Mouse (Mus musculus) embryonic facial prominence, embryonic 11.5 days (tissue): ENCODE measurements around the gene Nav2. TPM values are rescaled to one million over a fixed set of nuclear protein-coding genes. Genes with fewer than 3 reads are reported as not detected.

Source experiments
- ATAC-seq: fragments of 200-750 bp; cut with Nextera tagmentation; replicated peaks from 2 replicates; pipeline ENCODE4 v1.8.0; 2017; ENCODE audit warnings: low read depth; ENCODE audit not compliant: insufficient number of reproducible peaks, low FRiP score, low TSS enrichment
- DNase-seq: peaks from one replicate; pipeline ENCODE4 v3.0.0-alpha.2; 2015; ENCODE audit warnings: low spot score
- H3K27ac ChIP-seq: fragments of 300-500 bp; sonication (generic); replicated peaks from 2 replicates; pipeline ENCODE4 v1.5.1; 2014; ENCODE audit warnings: mild to moderate bottlenecking, low read depth, low read length, control low read depth
- H3K27me3 ChIP-seq: fragments of 300-500 bp; sonication (generic); 2 replicates; pipeline ENCODE4 v1.6.1; 2014; ENCODE audit warnings: mild to moderate bottlenecking, low read length, moderate library complexity, mixed read lengths; ENCODE audit not compliant: control insufficient read depth, insufficient read depth
- H3K36me3 ChIP-seq: fragments of 300-500 bp; sonication (generic); replicated peaks from 2 replicates; pipeline ENCODE4 v1.6.1; 2014; ENCODE audit warnings: low read depth, mild to moderate bottlenecking, low read length, moderate library complexity, mixed read lengths; ENCODE audit not compliant: control insufficient read depth, insufficient read depth
- H3K4me1 ChIP-seq: fragments of 300-500 bp; sonication (generic); 2 replicates; pipeline ENCODE4 v1.6.1; 2014; ENCODE audit warnings: low read length, mixed read lengths; ENCODE audit not compliant: control insufficient read depth, insufficient read depth
- H3K4me2 ChIP-seq: fragments of 300-500 bp; sonication (generic); 2 replicates; pipeline ENCODE4 v1.6.1; 2014; ENCODE audit warnings: low read depth, mild to moderate bottlenecking, control low read depth, low read length, moderate library complexity
- H3K4me3 ChIP-seq: fragments of 300-500 bp; sonication (generic); 2 replicates; pipeline ENCODE4 v1.5.1; 2014; ENCODE audit warnings: low read depth, low read length, control low read depth
- H3K9ac ChIP-seq: fragments of 300-500 bp; sonication (generic); replicated peaks from 2 replicates; pipeline ENCODE4 v1.6.1; 2014; ENCODE audit warnings: mild to moderate bottlenecking, control low read depth, low read length
- H3K9me3 ChIP-seq: fragments of 300-500 bp; sonication (generic); replicated peaks from 2 replicates; pipeline ENCODE4 v1.6.1; 2016; ENCODE audit warnings: mild to moderate bottlenecking, low read length, inconsistent platforms, mixed read lengths; ENCODE audit not compliant: control insufficient read depth
- WGBS: fragments of 180-500 bp; shearing (Covaris S2); extraction: QIAGEN DNeasy Blood & Tissue Kit; methylation state at CpG from one replicate; pipeline ENCODE4 v1.1.7; 2014; 5-methylcytosine and 5-hydroxymethylcytosine counted together
- polyA plus RNA-seq: library from polyadenylated mRNA; unstranded; fragments of >200 nt; fragmentation: Nextera tagmentation; extraction: Ambion mirVana; gene quantifications from 2 replicates; pipeline ENCODE4 v1.2.1, GENCODE M21; 2014

Nav2 gene
- polyA plus RNA-seq, 1 experiment from 2014 or later = 7.3 TPM

DNA sequence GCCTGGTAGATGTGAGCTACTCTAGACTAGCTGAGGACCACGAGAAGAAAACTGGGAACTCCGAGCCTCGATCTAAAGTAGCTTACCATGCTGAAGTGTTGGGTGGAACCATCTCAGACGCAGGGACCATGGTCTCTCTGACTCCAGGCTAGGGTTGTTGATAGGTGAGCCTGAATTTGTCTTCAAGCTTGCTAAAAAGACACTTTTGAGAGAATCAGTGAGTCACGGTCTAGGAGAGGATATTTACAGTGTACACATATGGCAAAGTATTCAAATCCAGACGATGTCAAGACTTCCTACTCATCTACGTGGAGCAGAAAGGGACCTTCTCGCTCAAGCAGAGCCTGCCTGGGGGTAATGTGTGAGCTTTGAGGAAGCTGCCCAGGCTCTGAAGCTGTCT is 89.6 kb downstream of the Nav2 start:
- no peak for DNase-seq
- no peaks in the 10 kb centered on the region for H3K36me3 ChIP-seq
- H3K4me1 ChIP-seq = no peaks in the 10 kb centered on the region

DNA sequence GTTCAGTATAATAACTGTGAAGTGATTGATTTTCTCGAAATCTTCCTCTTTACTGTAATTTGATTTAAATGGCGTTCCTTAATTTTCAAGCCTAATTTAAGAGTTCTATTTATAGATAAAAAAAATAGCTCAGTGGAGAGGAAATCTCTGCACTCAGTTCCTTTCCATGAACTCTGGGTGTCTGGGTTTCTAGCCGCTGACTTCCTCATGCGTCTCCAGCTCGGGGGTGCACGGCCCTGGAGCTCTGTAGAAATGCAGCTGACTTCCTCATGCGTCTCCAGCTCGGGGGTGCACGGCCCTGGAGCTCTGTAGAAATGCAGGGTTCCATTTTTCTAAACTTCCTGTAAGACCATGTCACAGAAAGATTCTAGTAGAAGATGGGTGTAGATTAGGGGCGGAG is 90.1 kb downstream of the Nav2 start:
- H3K9me3 ChIP-seq = no peaks in the 10 kb centered on the region
- WGBS = 82% methylated on average over 10 of the region's 10 CpGs
- no peak for DNase-seq
- no peaks in the 10 kb centered on the region for H3K36me3 ChIP-seq
- H3K9ac ChIP-seq = no peak overlapping the region
- no peak for ATAC-seq
- no peak overlapping the region for H3K27ac ChIP-seq
- H3K4me3 ChIP-seq = no peak overlapping the region
- no peak overlapping the region for H3K4me2 ChIP-seq
- no peaks in the 10 kb centered on the region for H3K27me3 ChIP-seq
- no peaks in the 10 kb centered on the region for H3K4me1 ChIP-seq

More for the DNA sequence above, 89.6 kb downstream of the Nav2 start:
- H3K4me3 ChIP-seq = no peak overlapping the region
- no peak for ATAC-seq
- H3K27me3 ChIP-seq = no peaks in the 10 kb centered on the region
- 85% methylated on average over 8 of the region's 8 CpGs for WGBS
- no peak overlapping the region for H3K9ac ChIP-seq
- no peaks in the 10 kb centered on the region for H3K9me3 ChIP-seq
- no peak overlapping the region for H3K27ac ChIP-seq
- H3K4me2 ChIP-seq = no peak overlapping the region

DNA sequence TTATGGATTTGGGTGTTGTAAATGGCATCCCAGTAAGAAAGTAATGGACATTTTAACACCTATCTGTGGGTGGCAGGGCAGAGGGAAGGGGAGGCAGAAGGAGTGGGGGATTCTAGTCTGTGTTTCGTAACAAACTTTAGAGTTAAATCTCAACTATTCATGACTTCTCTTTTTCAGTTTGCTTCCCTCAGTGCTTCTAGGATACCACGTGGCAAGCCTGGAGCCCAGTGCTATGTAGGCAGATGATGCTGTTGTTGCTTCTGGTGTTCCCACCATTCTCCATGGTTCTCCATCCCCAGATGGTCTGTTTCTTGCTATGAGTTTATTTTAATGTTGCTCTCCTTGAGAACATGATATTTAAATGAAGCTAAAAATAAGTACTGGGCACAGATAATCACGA is 92.3 kb downstream of the Nav2 start:
- no peaks in the 10 kb centered on the region for H3K9me3 ChIP-seq
- H3K27ac ChIP-seq = no peak overlapping the region
- 78% methylated on average over 3 of the region's 3 CpGs for WGBS
- no peak overlapping the region for H3K4me3 ChIP-seq
- H3K9ac ChIP-seq = no peak overlapping the region
- DNase-seq = no peak
- no peaks in the 10 kb centered on the region for H3K36me3 ChIP-seq
- no peaks in the 10 kb centered on the region for H3K27me3 ChIP-seq
- H3K4me1 ChIP-seq = no peaks in the 10 kb centered on the region
- no peak overlapping the region for H3K4me2 ChIP-seq
- ATAC-seq = no peak

DNA sequence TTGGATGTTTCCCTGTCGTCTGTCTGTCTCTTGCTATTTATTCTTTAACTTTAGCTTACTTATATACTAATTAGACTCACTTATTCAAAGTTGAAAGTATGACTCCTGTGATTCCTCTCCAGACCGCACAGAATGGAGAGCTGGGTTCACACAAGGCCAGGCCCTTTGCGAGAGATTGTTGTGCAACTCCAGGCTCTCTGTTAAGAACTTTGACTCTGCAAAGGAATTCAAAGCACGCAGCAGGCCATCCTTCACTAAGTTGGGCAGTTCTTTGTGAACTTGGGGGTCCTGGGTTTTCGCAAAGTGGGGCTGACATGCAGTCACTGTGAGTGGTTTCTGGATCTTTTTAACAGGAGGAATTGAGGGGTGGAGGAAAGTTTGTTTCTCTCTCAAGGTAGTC is 95.9 kb downstream of the Nav2 start:
- no peaks in the 10 kb centered on the region for H3K4me1 ChIP-seq
- ATAC-seq (no peak), DNase-seq (no peak)
- H3K4me2 ChIP-seq = no peak overlapping the region
- WGBS = 71% methylated on average over 5 of the region's 5 CpGs
- no peak overlapping the region for H3K9ac ChIP-seq
- no peak overlapping the region for H3K27ac ChIP-seq
- no peaks in the 10 kb centered on the region for H3K36me3 ChIP-seq
- H3K9me3 ChIP-seq = no peaks in the 10 kb centered on the region
- no peaks in the 10 kb centered on the region for H3K27me3 ChIP-seq
- H3K4me3 ChIP-seq = no peak overlapping the region

DNA sequence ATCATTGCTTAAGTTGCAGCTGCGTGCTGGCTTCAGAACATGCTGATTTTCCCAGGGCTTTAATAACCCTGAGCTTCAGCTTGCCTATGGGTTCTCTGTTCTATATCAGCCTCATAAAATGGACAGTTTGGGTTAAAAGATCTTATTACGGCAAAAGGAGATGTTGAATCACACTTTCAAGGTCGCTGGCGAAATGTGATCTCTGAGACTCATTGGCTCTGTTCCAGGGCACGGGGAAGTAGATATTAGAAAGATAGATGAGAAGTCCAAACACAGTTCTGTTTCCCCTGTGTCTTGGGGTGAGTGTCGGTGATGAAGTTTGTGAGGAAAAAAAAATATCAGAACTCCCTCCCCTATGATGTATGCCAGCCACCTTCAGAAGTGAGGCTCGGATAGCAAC is 98.4 kb downstream of the Nav2 start:
- ATAC-seq = no peak
- Histone ChIP-seq H3K4me1 (no peaks in the 10 kb centered on the region), H3K9me3 (no peaks in the 10 kb centered on the region), H3K36me3 (no peaks in the 10 kb centered on the region), H3K27me3 (no peaks in the 10 kb centered on the region), H3K4me3 (no peak overlapping the region), H3K9ac (no peak overlapping the region), H3K27ac (no peak overlapping the region), H3K4me2 (no peak overlapping the region)
- WGBS = 55% methylated on average over 7 of the region's 7 CpGs
- DNase-seq = no peak

DNA sequence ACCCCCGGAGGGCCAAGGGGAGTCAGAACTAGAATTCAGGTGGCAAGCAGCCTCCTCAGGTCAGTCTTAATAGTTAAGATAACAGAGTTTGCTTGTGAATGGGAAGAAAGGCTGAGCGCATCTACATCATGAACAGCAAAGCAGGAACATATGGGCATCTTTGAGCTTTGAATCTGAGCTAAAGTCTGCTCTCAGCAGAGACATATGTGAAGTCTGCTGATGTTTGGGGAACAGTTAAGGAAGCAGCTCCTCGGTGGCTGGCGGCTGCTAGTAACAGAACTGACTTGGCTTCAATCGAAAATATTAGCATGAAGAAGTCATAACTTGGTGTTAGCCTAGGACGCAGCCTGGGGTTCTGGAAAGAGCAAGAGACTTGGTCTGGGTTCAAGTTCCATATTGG is 102.2 kb downstream of the Nav2 start:
- H3K36me3 ChIP-seq = no peaks in the 10 kb centered on the region
- no peak for DNase-seq
- no peaks in the 10 kb centered on the region for H3K27me3 ChIP-seq
- no peak overlapping the region for H3K27ac ChIP-seq
- no peak for ATAC-seq
- H3K4me1 ChIP-seq = no peaks in the 10 kb centered on the region
- H3K4me2 ChIP-seq = no peak overlapping the region
- no peak overlapping the region for H3K9ac ChIP-seq
- no peaks in the 10 kb centered on the region for H3K9me3 ChIP-seq
- no peak overlapping the region for H3K4me3 ChIP-seq
- WGBS = 88% methylated on average over 6 of the region's 6 CpGs

DNA sequence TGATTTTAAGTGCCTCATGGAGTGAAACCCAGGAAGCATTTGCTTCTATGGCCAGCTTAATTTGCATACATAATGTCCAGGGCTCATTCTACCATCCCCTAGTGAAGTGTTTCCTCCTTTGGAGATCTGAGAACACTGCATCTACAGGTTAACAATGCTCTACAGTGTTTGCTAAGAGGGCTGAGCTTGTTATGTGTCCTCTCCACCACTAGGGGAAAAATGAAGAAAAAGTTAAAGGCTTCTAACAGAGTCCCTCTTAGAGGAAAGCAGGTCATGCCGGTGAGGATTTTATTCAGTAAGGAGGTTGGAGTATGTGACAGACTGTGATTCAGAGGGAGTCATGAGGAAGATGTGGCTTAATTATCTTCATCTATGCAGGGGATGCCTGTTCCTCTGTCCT is 103.5 kb downstream of the Nav2 start:
- Histone ChIP-seq H3K4me2 (no peak overlapping the region), H3K36me3 (no peaks in the 10 kb centered on the region), H3K27ac (no peak overlapping the region), H3K27me3 (no peaks in the 10 kb centered on the region), H3K4me3 (no peak overlapping the region), H3K4me1 (no peaks in the 10 kb centered on the region), H3K9ac (no peak overlapping the region), H3K9me3 (no peaks in the 10 kb centered on the region)
- ATAC-seq = no peak
- 68% methylated on average over 1 of the region's 1 CpGs for WGBS
- DNase-seq = no peak

DNA sequence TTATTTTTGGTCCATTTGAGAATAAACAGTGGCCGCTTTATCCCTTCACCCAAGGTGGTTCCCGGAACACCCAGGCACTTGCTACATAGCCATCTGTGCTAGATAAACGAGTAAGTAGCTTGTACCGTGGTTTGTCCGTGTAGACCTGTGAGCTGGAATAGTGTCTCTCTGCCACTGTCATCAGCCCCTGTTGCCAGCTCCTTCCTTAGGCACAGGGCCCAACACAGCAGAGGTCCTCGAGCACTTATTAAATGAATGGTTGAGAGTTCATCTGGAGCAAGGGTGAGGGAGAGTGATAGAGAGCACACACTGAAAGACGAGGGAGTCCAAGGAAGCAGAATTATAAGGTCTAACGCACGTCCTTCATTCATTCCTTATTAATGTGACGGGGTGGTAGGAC is 106.0 kb downstream of the Nav2 start:
- ATAC-seq (no peak), DNase-seq (no peak)
- Histone ChIP-seq H3K36me3 (no peaks in the 10 kb centered on the region), H3K4me3 (no peak overlapping the region), H3K9me3 (no peaks in the 10 kb centered on the region), H3K9ac (no peak overlapping the region), H3K4me1 (no peaks in the 10 kb centered on the region), H3K27me3 (no peaks in the 10 kb centered on the region), H3K4me2 (no peak overlapping the region), H3K27ac (no peak overlapping the region)
- WGBS = 92% methylated on average over 10 of the region's 10 CpGs

DNA sequence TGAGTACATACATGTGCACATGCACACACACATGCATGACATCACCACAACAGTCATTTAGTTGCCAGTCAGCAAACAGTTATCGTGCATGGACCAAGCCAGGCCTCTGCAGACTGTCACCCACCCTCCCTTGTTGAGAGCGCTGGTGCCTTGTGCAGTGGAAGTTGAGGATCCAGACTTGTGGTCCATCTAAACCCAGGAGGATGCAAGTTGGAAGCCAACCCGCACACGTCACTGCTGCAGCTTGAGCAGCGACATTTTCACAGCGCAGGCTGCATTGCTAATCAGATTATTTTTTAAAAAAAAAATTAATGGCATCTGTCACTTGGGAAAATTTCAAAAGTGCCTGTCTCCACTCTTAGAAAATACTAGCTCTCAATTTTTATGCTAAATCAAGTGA is 106.8 kb downstream of the Nav2 start:
- WGBS = 92% methylated on average over 6 of the region's 6 CpGs
- no peaks in the 10 kb centered on the region for H3K36me3 ChIP-seq
- ATAC-seq (no peak), DNase-seq (no peak)
- no peaks in the 10 kb centered on the region for H3K4me1 ChIP-seq
- H3K27me3 ChIP-seq = no peaks in the 10 kb centered on the region
- no peak overlapping the region for H3K27ac ChIP-seq
- no peak overlapping the region for H3K4me3 ChIP-seq
- H3K4me2 ChIP-seq = no peak overlapping the region
- no peaks in the 10 kb centered on the region for H3K9me3 ChIP-seq
- no peak overlapping the region for H3K9ac ChIP-seq
